Mouse (Mus musculus): Measurements from ENCODE around the gene 4930404N11Rik.

- no peak for TF ChIP-seq CTCF (IDR thresholded peaks at IDR 0.05; ENCODE audit: low read depth)
- no peak for TF ChIP-seq EP300 (IDR thresholded peaks at IDR 0.05; ENCODE audit: low read depth)
These were observed 44.7 kb upstream of the 4930404N11Rik start for GRCm38 (mm10) chr10:81410350-81410749.
